Mouse (Mus musculus) neural tube, embryonic 13.5 days (tissue): ENCODE measurements around the gene Ash1l. TPM values are rescaled to one million over a fixed set of nuclear protein-coding genes. Genes with fewer than 3 reads are reported as not detected.

Experiments
- ATAC-seq: fragments of 200-750 bp; cut with Nextera tagmentation; 2 replicates; pipeline ENCODE4 v1.8.0; 2017; ENCODE audit warnings: low read depth, mild to moderate bottlenecking, moderate TSS enrichment, moderate library complexity
- H3K27ac ChIP-seq: fragments of 300-500 bp; sonication (generic); replicated peaks from 2 replicates; pipeline ENCODE4 v1.5.1; 2015; ENCODE audit warnings: moderate library complexity, mild to moderate bottlenecking, inconsistent platforms
- H3K27me3 ChIP-seq: fragments of 300-500 bp; sonication (generic); 2 replicates; pipeline ENCODE4 v1.6.1; 2015; ENCODE audit warnings: mild to moderate bottlenecking, inconsistent platforms
- H3K36me3 ChIP-seq: fragments of 300-500 bp; sonication (generic); 2 replicates; pipeline ENCODE4 v1.6.1; 2015; ENCODE audit warnings: mild to moderate bottlenecking, inconsistent platforms
- H3K4me1 ChIP-seq: fragments of 300-500 bp; sonication (generic); replicated peaks from 2 replicates; pipeline ENCODE4 v1.6.1; 2015; ENCODE audit warnings: inconsistent platforms
- H3K4me2 ChIP-seq: fragments of 300-500 bp; sonication (generic); 2 replicates; pipeline ENCODE4 v1.6.1; 2015; ENCODE audit warnings: inconsistent platforms, mild to moderate bottlenecking, moderate library complexity
- H3K4me3 ChIP-seq: fragments of 300-500 bp; sonication (generic); 2 replicates; pipeline ENCODE4 v1.5.1; 2015; ENCODE audit warnings: mild to moderate bottlenecking, inconsistent platforms
- H3K9ac ChIP-seq: fragments of 300-500 bp; sonication (generic); 2 replicates; pipeline ENCODE4 v1.6.1; 2015; ENCODE audit warnings: moderate library complexity, mild to moderate bottlenecking, inconsistent platforms
- H3K9me3 ChIP-seq: fragments of 300-500 bp; sonication (generic); 2 replicates; pipeline ENCODE4 v1.6.1; 2016; ENCODE audit warnings: inconsistent platforms
- WGBS: fragments of 180-500 bp; shearing (Covaris S2); methylation state at CpG from one replicate; pipeline ENCODE4 v1.1.7; 2015; 5-methylcytosine and 5-hydroxymethylcytosine counted together
- polyA plus RNA-seq: library from polyadenylated mRNA; unstranded; fragments of >200 nt; fragmentation: Nextera tagmentation; extraction: Ambion mirVana; gene quantifications from 2 replicates; pipeline ENCODE4 v1.2.1, GENCODE M21; 2015

The Ash1l gene
- polyA plus RNA-seq, 1 experiment from 2014 or later, result 19.1 TPM

GRCm38 (mm10) chr3:89101459-89101811, 151.0 kb downstream of the Ash1l start:
- Histone ChIP-seq H3K27ac (peak overlapping the region; percentile 81), H3K36me3 (peaks cover 38% of the 10 kb centered on the region), H3K4me2 (peak overlapping the region; percentile 91), H3K9ac (peak overlapping the region; percentile 77), H3K9me3 (no peaks in the 10 kb centered on the region), H3K4me1 (peaks cover 31% of the 10 kb centered on the region), H3K27me3 (no peaks in the 10 kb centered on the region), H3K4me3 (peak overlapping the region; percentile 69)
- ATAC-seq, result peak; percentile 51
- WGBS, result 0% methylated on average over 19 of the region's 19 CpGs

GRCm38 (mm10) chr3:89101812-89102494, 151.5 kb downstream of the Ash1l start, which contains the start of gene Fdps:
TSS of gene Fdps (minus strand) at chr3:89101959.
- WGBS, result under 1% methylated on average over 26 of the region's 26 CpGs
- H3K27me3 ChIP-seq, result no peaks in the 10 kb centered on the region
- peak within 1 kb of the TSS; percentile 91 for H3K4me2 ChIP-seq
- H3K9ac ChIP-seq, result peak within 1 kb of the TSS; percentile 77
- H3K9me3 ChIP-seq, result no peaks in the 10 kb centered on the region
- ATAC-seq, result peak; percentile 99
- H3K4me1 ChIP-seq, result peaks cover 31% of the 10 kb centered on the region
- H3K4me3 ChIP-seq, result peak within 1 kb of the TSS; percentile 69
- peaks cover 33% of the 10 kb centered on the region for H3K36me3 ChIP-seq
- peak within 1 kb of the TSS; percentile 85 for H3K27ac ChIP-seq

GRCm38 (mm10) chr3:89102495-89103290, 152.3 kb downstream of the Ash1l start:
- no peak for ATAC-seq
- H3K4me1 ChIP-seq, result peaks cover 31% of the 10 kb centered on the region
- peak overlapping the region; percentile 53 for H3K9ac ChIP-seq
- H3K36me3 ChIP-seq, result peaks cover 26% of the 10 kb centered on the region
- peak overlapping the region; percentile 85 for H3K27ac ChIP-seq
- peak overlapping the region; percentile 69 for H3K4me3 ChIP-seq
- H3K9me3 ChIP-seq, result no peaks in the 10 kb centered on the region
- H3K27me3 ChIP-seq, result no peaks in the 10 kb centered on the region
- WGBS, result 68% methylated on average over 12 of the region's 12 CpGs
- peak overlapping the region; percentile 91 for H3K4me2 ChIP-seq

- no peaks in the 10 kb centered on the region for H3K27me3 ChIP-seq
- 82% methylated on average over 4 of the region's 4 CpGs for WGBS
- H3K9ac ChIP-seq, result no peak overlapping the region
- H3K4me2 ChIP-seq, result no peak overlapping the region
- H3K9me3 ChIP-seq, result no peaks in the 10 kb centered on the region
- peaks cover 31% of the 10 kb centered on the region for H3K4me1 ChIP-seq
- H3K4me3 ChIP-seq, result no peak overlapping the region
- no peak overlapping the region for H3K27ac ChIP-seq
- no peak for ATAC-seq
- peaks cover 20% of the 10 kb centered on the region for H3K36me3 ChIP-seq
Measured at GRCm38 (mm10) chr3:89103291-89103595, 152.8 kb downstream of the Ash1l start.

- Histone ChIP-seq H3K4me3 (no peak overlapping the region), H3K4me1 (peaks cover 7% of the 10 kb centered on the region; the same call in 1 of the 2 replicates), H3K9ac (no peak overlapping the region), H3K4me2 (no peak overlapping the region), H3K27ac (no peak overlapping the region), H3K9me3 (no peaks in the 10 kb centered on the region), H3K36me3 (no peaks in the 10 kb centered on the region), H3K27me3 (no peaks in the 10 kb centered on the region)
- no peak for ATAC-seq
Measured at GRCm38 (mm10) chr3:89106881-89107280, 156.5 kb downstream of the Ash1l start.

DNA sequence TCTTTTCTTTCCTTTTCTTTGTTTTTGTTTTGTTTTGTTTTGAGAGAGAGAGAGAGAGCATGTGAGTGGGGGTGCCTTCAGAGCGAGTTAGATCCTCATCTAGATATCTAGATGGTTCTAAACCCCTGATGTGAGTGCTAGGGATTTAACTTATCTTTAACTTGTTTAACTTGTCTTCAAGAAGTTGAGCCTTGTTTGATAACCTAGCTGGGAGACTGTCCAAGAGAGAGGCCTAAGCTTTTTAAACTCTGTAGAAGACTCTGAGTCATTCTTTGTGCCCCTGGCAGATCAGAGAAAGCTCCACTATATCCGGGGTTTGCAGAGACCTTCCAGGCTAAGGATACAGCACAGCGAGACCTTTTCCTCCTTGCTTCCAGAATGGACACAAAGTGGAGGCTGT, 157.1 kb downstream of the Ash1l start:
- Histone ChIP-seq H3K27me3 (no peaks in the 10 kb centered on the region), H3K4me3 (no peak overlapping the region), H3K4me2 (no peak overlapping the region), H3K36me3 (no peaks in the 10 kb centered on the region), H3K4me1 (peaks cover 3% of the 10 kb centered on the region; the same call in 1 of the 2 replicates), H3K9ac (no peak overlapping the region), H3K9me3 (no peaks in the 10 kb centered on the region), H3K27ac (no peak overlapping the region)
- ATAC-seq, result no peak
- whole genome bisulfite sequencing, result 71% methylated on average over 3 of the region's 3 CpGs

GRCm38 (mm10) chr3:89108146-89108545, 157.7 kb downstream of the Ash1l start:
- no peaks in the 10 kb centered on the region for H3K36me3 ChIP-seq
- H3K9me3 ChIP-seq, result no peaks in the 10 kb centered on the region
- H3K4me2 ChIP-seq, result no peak overlapping the region
- ATAC-seq, result no peak
- H3K4me1 ChIP-seq, result no peaks in the 10 kb centered on the region
- H3K27me3 ChIP-seq, result no peaks in the 10 kb centered on the region
- no peak overlapping the region for H3K27ac ChIP-seq
- no peak overlapping the region for H3K4me3 ChIP-seq
- H3K9ac ChIP-seq, result no peak overlapping the region
- 78% methylated on average over 1 of the region's 1 CpGs for WGBS

DNA sequence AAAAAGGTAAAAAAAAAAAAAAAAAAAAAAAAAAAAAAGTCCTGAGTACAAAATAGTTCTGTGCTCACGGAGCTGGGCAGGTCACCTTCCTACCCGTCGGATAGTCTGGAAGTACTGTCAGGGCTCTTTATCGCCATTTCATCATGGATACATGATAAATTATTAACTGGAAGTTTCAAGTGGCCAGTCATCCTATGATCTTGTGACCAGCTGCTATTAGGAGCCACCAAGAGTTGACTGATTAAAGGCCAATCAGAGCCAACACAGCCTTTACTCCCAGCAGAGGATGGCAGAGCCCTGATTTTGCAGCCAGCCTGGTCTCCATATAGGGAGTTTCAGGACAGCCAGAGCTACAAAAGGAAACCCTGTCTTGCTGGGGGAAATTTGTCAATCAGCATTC, 162.6 kb downstream of the Ash1l start:
- WGBS, result 90% methylated on average over 4 of the region's 4 CpGs
- no peak overlapping the region for H3K9ac ChIP-seq
- H3K4me3 ChIP-seq, result no peak overlapping the region
- H3K36me3 ChIP-seq, result no peaks in the 10 kb centered on the region
- ATAC-seq, result no peak
- no peaks in the 10 kb centered on the region for H3K9me3 ChIP-seq
- no peak overlapping the region for H3K27ac ChIP-seq
- H3K4me2 ChIP-seq, result no peak overlapping the region
- H3K27me3 ChIP-seq, result no peaks in the 10 kb centered on the region
- no peaks in the 10 kb centered on the region for H3K4me1 ChIP-seq

GRCm38 (mm10) chr3:89115522-89115921, 165.1 kb downstream of the Ash1l start:
- no peak overlapping the region for H3K4me2 ChIP-seq
- 6% methylated on average over 2 of the region's 2 CpGs for WGBS

DNA sequence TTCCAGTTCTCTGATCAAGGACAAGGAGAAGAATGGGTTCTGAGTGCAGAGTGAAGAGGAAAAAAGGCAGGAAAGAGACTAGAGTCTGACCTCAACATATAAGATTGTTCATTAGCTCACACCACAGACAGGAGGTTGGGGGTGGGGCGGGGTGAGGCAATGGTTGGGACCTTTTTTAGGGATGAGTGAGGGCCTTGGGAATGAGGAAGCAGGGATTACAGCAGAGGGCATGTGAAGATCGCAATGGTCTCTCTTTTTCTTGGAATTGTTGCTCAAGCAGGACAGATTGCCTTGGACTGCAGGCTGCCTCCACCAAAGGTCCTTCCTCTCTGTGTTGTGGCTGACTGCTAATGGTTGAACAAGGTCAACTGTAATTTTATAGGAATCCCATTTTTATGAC, 172.9 kb downstream of the Ash1l start:
- H3K27ac ChIP-seq, result no peak overlapping the region
- no peak overlapping the region for H3K4me2 ChIP-seq
- H3K36me3 ChIP-seq, result no peaks in the 10 kb centered on the region
- H3K4me3 ChIP-seq, result no peak overlapping the region
- H3K9me3 ChIP-seq, result no peaks in the 10 kb centered on the region
- no peaks in the 10 kb centered on the region for H3K27me3 ChIP-seq
- 87% methylated on average over 2 of the region's 2 CpGs for WGBS
- ATAC-seq, result no peak
- no peaks in the 10 kb centered on the region for H3K4me1 ChIP-seq
- H3K9ac ChIP-seq, result no peak overlapping the region

More at GRCm38 (mm10) chr3:89115522-89115921, 165.1 kb downstream of the Ash1l start:
- Histone ChIP-seq H3K36me3 (no peaks in the 10 kb centered on the region), H3K9me3 (no peaks in the 10 kb centered on the region), H3K27ac (no peak overlapping the region), H3K27me3 (no peaks in the 10 kb centered on the region), H3K9ac (no peak overlapping the region), H3K4me3 (no peak overlapping the region), H3K4me1 (no peaks in the 10 kb centered on the region)
- no peak for ATAC-seq

GRCm38 (mm10) chr3:89124241-89124640, 173.8 kb downstream of the Ash1l start:
- 78% methylated on average over 3 of the region's 3 CpGs for WGBS
- Histone ChIP-seq H3K36me3 (no peaks in the 10 kb centered on the region), H3K9me3 (no peaks in the 10 kb centered on the region), H3K4me1 (no peaks in the 10 kb centered on the region), H3K4me3 (no peak overlapping the region), H3K4me2 (no peak overlapping the region), H3K9ac (no peak overlapping the region), H3K27ac (no peak overlapping the region), H3K27me3 (no peaks in the 10 kb centered on the region)
- ATAC-seq, result no peak

- WGBS, result 95% methylated on average over 3 of the region's 3 CpGs
- no peak overlapping the region for H3K27ac ChIP-seq
- no peaks in the 10 kb centered on the region for H3K9me3 ChIP-seq
- no peaks in the 10 kb centered on the region for H3K36me3 ChIP-seq
- H3K27me3 ChIP-seq, result no peaks in the 10 kb centered on the region
- no peaks in the 10 kb centered on the region for H3K4me1 ChIP-seq
- H3K4me2 ChIP-seq, result no peak overlapping the region
- ATAC-seq, result no peak
- no peak overlapping the region for H3K4me3 ChIP-seq
- no peak overlapping the region for H3K9ac ChIP-seq
Measured at GRCm38 (mm10) chr3:89125981-89126380, 175.6 kb downstream of the Ash1l start.
